Mouse (Mus musculus) embryonic fibroblast, embryonic 13.5 days (primary cell): Measurements from ENCODE around the gene Prss2. TPM values are rescaled to one million over a fixed set of nuclear protein-coding genes. Genes with fewer than 3 reads are reported as not detected.

ENCODE experiments used
- H3K27ac ChIP-seq: 2 replicates; pipeline ENCODE4 v1.5.1; 2012; ENCODE audit warnings: low read length, control low read depth, inconsistent platforms; ENCODE audit not compliant: insufficient read depth
- H3K4me1 ChIP-seq: 2 replicates; pipeline ENCODE4 v1.6.1; 2011; ENCODE audit warnings: low read length; ENCODE audit not compliant: control insufficient read depth, insufficient read depth
- H3K4me3 ChIP-seq: 2 replicates; pipeline ENCODE4 v1.5.1; 2011; ENCODE audit warnings: mild to moderate bottlenecking, control low read depth, low read length; ENCODE audit not compliant: insufficient read depth
- CTCF ChIP-seq: IDR thresholded peaks from 2 replicates; pipeline ENCODE4 v1.5.1; 2011; ENCODE audit warnings: mild to moderate bottlenecking, control low read depth, low read length, moderate library complexity, borderline replicate concordance; ENCODE audit not compliant: insufficient read depth
- POLR2A ChIP-seq: IDR thresholded peaks from 2 replicates; pipeline ENCODE4 v1.6.1; 2011; ENCODE audit warnings: low read depth, mild to moderate bottlenecking, control low read depth, low read length, moderate library complexity
- polyA plus RNA-seq: library from polyadenylated mRNA; stranded (reverse); fragments of >200 nt; gene quantifications from 2 replicates; pipeline ENCODE4 v1.2.4, GENCODE M21; 2011; ENCODE audit warnings: low read depth; ENCODE audit not compliant: missing spikeins, insufficient read length

Prss2 gene
- polyA plus RNA-seq, 1 experiment, result not detected

GRCm38 (mm10) chr6:41540746-41541145, 19.2 kb downstream of the Prss2 start:
- no peaks in the 10 kb centered on the region for H3K4me1 ChIP-seq
- H3K27ac ChIP-seq, result no peak overlapping the region
- no peak for TF ChIP-seq POLR2A
- no peak for TF ChIP-seq CTCF
- no peak overlapping the region for H3K4me3 ChIP-seq

GRCm38 (mm10) chr6:41541746-41542145, 20.2 kb downstream of the Prss2 start:
- TF ChIP-seq CTCF (no peak), POLR2A (no peak)

GRCm38 (mm10) chr6:41542983-41543382, 21.4 kb downstream of the Prss2 start:
- H3K4me3 ChIP-seq, result no peak overlapping the region
- no peak overlapping the region for H3K27ac ChIP-seq
- no peak for TF ChIP-seq CTCF
- no peak for TF ChIP-seq POLR2A
- no peaks in the 10 kb centered on the region for H3K4me1 ChIP-seq

More at GRCm38 (mm10) chr6:41541746-41542145, 20.2 kb downstream of the Prss2 start:
- H3K4me1 ChIP-seq, result no peaks in the 10 kb centered on the region
- H3K27ac ChIP-seq, result no peak overlapping the region
- no peak overlapping the region for H3K4me3 ChIP-seq

- no peak for TF ChIP-seq POLR2A
- no peak for TF ChIP-seq CTCF
- no peak overlapping the region; the same call in none of the 2 replicates for H3K4me3 ChIP-seq
- H3K27ac ChIP-seq, result no peak overlapping the region
- no peaks in the 10 kb centered on the region for H3K4me1 ChIP-seq
Observed at GRCm38 (mm10) chr6:41543411-41544050, 21.9 kb downstream of the Prss2 start.

GRCm38 (mm10) chr6:41544381-41544924, 22.9 kb downstream of the Prss2 start:
- H3K4me1 ChIP-seq, result peaks cover 2% of the 10 kb centered on the region; the same call in 1 of the 2 replicates
- TF ChIP-seq CTCF (no peak), POLR2A (no peak)
- H3K4me3 ChIP-seq, result no peak overlapping the region
- H3K27ac ChIP-seq, result no peak overlapping the region

GRCm38 (mm10) chr6:41545266-41545665, 23.7 kb downstream of the Prss2 start:
- Histone ChIP-seq H3K27ac (no peak overlapping the region), H3K4me1 (peaks cover 2% of the 10 kb centered on the region; the same call in 1 of the 2 replicates), H3K4me3 (no peak overlapping the region)
- TF ChIP-seq CTCF (no peak), POLR2A (no peak)

GRCm38 (mm10) chr6:41547056-41547650, 25.6 kb downstream of the Prss2 start:
- TF ChIP-seq CTCF, result no peak
- TF ChIP-seq POLR2A, result no peak
- Histone ChIP-seq H3K4me3 (no peak overlapping the region), H3K27ac (no peak overlapping the region), H3K4me1 (peaks cover 2% of the 10 kb centered on the region; the same call in 1 of the 2 replicates)

- peak overlapping the region; percentile 77 for H3K27ac ChIP-seq
- H3K4me3 ChIP-seq, result no peak overlapping the region
- H3K4me1 ChIP-seq, result peaks cover 2% of the 10 kb centered on the region; the same call in 1 of the 2 replicates
- TF ChIP-seq POLR2A (no peak), CTCF (no peak)
Observed at GRCm38 (mm10) chr6:41548286-41548685, 26.7 kb downstream of the Prss2 start.

- H3K4me3 ChIP-seq, result no peak overlapping the region
- no peak overlapping the region for H3K27ac ChIP-seq
- TF ChIP-seq CTCF (no peak), POLR2A (no peak)
- H3K4me1 ChIP-seq, result peaks cover 17% of the 10 kb centered on the region
Observed at GRCm38 (mm10) chr6:41553356-41554010, 31.9 kb downstream of the Prss2 start.
